Mouse (Mus musculus) embryo, embryonic 10 days (tissue): Measurements from ENCODE around the gene Olfr1373.

ENCODE experiments used
- DNase-seq: peaks from one replicate; pipeline ENCODE4 v3.0.0-alpha.2; 2015; ENCODE audit warnings: low spot score

Gene Olfr1373

GRCm38 (mm10) chr11:52106037-52106436 is 39.3 kb downstream of the Olfr1373 start:
- no peak for DNase-seq

- DNase-seq = no peak
These were observed 39.8 kb downstream of the Olfr1373 start for GRCm38 (mm10) chr11:52105503-52105902.

- DNase-seq = no peak
These were observed 42.4 kb downstream of the Olfr1373 start for GRCm38 (mm10) chr11:52102977-52103376.

DNA sequence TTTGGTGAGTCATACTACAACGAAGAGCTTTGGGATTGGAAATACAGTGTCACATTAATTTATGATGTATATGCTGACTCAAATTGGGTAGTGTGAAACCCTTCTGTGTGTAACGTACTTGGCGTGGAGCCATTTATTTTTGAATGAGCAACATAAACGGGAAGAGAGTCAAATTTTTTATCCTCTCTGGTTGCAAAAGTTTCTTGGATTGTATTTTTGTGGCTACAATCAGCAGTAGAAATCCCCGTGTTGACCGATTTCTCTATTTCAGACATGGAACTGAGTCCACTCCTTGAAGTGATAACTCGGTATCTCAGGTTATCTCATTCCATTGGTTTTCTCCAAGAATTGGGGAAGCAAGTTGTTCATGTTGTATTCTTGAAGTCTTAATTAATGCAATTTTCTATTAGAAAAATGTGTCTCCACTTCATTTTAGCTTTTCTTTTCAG is 45.5 kb downstream of the Olfr1373 start:
- no peak for DNase-seq

DNA sequence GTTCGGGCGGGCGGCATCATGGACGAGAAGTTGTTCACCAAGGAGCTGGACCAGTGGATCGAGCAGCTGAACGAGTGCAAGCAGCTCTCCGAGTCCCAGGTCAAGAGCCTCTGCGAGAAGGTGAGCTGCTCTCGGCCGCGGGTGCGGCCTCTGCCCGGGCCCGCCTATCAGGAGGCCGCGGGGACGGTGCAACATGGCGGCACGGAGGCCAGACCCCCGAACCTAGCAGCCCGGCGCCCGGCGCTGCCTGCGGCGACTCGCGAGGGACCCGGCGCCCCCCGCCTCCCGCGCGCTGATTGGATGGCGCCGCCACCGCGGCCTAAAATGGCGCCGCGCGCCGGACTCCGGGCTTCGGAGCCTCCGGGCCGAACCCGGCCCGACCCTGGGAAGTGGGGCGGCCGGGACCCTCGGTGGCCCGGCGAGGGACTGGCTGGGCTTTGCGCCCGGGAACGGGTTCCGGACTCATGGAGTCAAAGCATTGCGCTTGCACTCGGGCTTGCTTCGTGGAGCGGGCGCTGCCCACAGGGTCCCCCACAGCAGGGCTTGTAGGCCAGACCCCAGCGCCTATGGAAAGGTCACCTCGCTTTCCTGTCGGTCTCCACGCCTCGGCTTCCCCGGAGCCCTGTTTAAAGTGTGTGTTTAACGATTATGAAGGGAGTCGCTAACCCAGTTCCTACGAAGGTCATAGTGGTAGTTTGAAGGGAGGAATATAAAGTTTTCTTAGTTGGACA is 46.1 kb downstream of the Olfr1373 start:
- DNase-seq = peak; percentile 79

DNA sequence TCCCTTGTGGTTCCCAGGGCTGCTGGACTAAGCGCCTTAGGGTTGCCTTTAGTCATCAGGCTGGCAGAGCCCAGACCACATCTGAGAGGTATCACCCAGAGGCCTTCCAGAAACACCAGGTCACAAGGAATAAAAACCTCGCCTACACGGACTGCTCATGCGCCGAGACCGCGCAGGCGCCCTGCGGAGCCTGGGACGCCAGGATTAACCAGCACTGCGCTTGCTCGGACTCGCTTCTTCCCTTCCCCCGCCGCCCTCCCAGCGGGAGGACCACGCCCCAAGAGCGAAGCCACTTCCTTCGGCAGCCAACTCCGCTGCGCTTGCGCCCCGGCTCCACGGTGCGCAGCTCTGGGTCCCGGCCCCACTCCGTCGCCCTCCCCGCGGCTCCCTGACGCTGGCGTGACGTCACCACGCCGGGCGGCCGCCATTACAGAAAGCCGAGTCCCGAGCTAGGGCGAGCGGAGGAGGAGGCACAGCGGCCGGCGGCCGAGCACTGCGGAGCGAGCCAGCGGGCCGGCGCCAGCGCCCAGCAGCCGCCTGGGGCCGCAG is 46.9 kb downstream of the Olfr1373 start, which contains the start of gene Ppp2ca:
Ppp2ca (plus strand) TSS at position 284 of the 549 bp plus-strand sequence.
- peak; percentile 99 for DNase-seq

- DNase-seq = no peak
These were observed 47.7 kb downstream of the Olfr1373 start for GRCm38 (mm10) chr11:52097596-52097995.

- no peak for DNase-seq
These were observed 48.3 kb downstream of the Olfr1373 start for GRCm38 (mm10) chr11:52097016-52097415.
